Mouse (Mus musculus): ENCODE results near the gene Snx21.

DNA sequence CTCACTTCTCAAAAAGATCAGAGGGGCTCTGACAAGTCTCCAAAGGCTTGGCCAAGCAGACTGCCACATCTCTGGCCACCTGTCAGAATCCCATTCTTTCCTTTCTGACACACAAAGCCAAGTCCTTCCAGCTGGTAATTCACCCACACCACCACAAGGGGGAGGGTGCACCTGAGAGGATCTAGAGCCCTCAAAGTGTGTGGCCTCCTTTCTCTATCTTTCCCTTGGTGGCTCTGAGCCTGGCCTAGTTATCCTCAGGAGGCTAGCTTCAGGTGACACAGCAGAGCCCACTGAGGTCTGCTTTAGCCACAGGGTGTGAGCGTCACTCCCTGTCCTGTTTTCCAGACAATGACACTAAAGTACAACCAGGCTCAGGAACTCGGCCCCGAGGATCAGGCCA, 7.6 kb downstream of the Snx21 start:
- TF ChIP-seq POLR2AphosphoS2 (IDR thresholded peaks at IDR 0.05; ENCODE audit: insufficient read length, low read depth) (peak; percentile 43), POLR2A (IDR thresholded peaks at IDR 0.05; ENCODE audit: insufficient read length, low read depth) (no peak), TCF12 (IDR thresholded peaks at IDR 0.05; ENCODE audit: insufficient read depth, poor library complexity, severe bottlenecking) (no peak), E2F4 (IDR thresholded peaks at IDR 0.05; ENCODE audit: insufficient read depth) (no peak), USF1 (IDR thresholded peaks at IDR 0.05; ENCODE audit: low read depth) (no peak)

All from myocyte (in vitro differentiated cells).